Mouse (Mus musculus): ENCODE data around the gene Mfsd12.

Mfsd12 gene

DNA sequence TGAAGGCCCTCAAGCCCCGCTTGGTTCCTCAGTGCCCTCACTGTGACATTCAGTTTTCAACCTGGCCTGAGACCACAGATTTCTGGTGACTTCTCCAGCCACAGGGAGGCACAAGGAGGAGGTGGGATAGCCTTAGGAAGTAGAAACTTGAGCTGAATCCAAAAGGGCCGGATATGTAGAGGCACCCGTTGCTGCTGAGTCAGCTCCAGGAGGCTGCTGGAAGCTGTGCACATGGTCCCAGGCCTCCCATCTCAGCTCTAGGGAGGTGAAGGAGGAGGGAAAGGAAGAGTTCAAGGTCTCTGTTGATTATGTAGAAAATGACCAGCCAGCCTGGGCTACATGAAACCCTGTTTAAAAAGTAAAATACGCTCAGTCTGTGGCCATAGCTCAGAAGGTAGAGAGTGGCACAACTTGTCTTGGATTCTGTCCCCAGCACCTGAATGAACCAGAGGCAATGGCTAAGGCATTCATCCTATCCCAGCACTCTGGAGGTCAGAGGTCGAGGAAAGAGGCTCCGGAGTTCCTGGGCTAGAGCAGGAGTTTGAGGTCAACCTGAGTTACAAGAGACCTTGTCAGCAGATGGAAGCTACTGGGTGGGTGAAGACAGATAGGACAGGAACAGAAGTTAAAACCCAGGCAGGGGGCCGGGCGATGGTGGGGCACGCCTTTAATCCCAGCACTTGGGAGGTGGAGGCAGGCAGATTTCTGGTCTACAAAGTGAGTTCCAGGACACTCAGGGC is 2.4 kb upstream of the Mfsd12 start:
- DNase-seq (ENCODE audit: extremely low read depth, low read depth) = no peak

DNA sequence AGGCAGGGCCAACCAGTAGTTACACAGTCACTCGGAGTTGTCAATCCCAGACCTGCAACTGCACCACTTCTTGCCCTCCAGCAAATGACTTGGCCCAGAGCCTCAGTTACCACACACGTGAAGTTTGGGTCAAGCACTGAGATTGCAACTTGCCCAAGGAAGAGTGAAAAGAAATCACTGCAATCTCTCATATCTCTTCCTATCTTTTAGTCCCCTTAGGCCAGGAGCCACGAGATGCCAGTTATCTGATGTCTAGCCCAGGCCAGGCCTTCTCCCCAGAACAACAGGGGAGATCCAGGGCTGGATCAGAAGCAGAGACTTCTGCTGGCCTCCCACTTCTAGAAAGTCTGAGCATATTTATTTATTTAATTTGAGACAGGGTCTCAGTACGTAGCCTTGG is 1.8 kb upstream of the Mfsd12 start:
- no peak for DNase-seq (ENCODE audit: extremely low read depth, low read depth)

DNA sequence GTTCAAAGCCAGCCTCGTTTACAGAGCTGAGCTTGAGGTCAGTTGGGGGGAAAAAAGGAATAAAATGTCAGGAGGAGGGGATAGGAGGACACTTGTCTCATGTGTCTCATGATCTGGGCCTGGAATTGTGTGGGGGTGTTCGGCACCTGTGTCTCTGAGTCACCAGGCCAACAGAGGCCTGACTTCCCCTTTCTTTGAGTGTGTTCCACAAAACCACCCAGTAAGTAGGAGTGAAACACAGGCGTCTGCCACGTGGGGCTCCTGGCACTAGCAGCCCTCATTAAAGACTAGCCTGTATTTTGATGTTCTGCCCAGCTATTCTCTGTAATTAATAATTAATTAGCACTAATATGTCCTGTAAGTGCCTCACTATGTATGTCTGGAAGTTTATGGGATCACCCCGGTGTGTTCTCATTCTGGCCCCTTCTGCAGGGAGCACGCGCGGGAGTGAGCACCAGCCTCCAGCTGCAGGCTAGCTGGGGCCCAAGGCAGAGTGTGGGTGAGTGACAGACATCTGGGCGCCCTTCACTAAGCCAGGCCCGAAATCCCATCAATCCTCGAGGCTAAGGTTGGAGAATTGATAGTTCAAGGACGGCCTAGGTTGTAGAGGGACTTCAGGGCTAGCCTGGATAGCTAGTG is 820 bp upstream of the Mfsd12 start:
- DNase-seq (ENCODE audit: extremely low read depth, low read depth) = peak; percentile 88

DNA sequence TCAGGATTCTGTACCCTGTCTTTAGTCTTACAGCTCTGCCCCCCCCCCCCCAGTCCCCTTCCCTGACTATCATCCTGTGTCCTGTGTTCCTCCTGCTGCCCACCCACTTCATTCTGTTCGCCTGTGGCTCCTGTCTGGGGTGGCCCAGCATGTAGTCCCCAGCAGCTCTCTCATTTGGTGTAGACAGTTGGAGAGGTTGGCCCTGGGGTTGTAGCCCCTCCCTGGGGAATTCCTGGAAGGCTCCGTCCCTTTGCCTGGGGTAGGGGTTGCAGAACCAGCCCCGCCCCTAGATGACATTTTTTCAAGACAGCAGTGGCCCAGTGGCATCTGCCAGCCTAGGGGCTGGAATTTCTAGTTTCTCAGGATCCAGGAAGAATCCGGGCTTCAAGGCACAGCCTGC is 918 bp downstream of the Mfsd12 start:
- DNase-seq (ENCODE audit: extremely low read depth, low read depth) = no peak

DNA sequence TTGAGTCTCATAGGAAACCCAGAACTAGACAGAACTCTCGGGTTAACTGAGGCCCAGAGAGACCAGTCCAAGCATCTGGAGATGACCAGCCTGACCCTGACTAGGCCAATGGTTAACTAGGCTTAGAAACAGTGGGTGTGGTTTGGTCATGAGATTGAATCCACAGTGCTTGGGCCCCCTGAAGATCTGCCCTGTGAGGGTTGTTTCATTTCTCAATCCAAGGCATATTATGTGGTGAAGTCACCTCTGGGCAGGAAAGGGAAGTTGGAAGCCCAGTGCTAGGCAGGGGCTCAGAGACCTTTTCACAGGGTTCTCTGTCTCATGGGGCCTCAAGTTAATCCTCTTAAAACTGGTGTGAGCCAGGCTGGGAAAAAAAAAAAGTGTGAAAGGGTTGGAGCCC is 1.6 kb downstream of the Mfsd12 start:
- DNase-seq (ENCODE audit: extremely low read depth, low read depth) = no peak

GRCm38 (mm10) chr10:81360721-81361120 is 3.4 kb downstream of the Mfsd12 start:
- no peak for DNase-seq (ENCODE audit: extremely low read depth, low read depth)

DNA sequence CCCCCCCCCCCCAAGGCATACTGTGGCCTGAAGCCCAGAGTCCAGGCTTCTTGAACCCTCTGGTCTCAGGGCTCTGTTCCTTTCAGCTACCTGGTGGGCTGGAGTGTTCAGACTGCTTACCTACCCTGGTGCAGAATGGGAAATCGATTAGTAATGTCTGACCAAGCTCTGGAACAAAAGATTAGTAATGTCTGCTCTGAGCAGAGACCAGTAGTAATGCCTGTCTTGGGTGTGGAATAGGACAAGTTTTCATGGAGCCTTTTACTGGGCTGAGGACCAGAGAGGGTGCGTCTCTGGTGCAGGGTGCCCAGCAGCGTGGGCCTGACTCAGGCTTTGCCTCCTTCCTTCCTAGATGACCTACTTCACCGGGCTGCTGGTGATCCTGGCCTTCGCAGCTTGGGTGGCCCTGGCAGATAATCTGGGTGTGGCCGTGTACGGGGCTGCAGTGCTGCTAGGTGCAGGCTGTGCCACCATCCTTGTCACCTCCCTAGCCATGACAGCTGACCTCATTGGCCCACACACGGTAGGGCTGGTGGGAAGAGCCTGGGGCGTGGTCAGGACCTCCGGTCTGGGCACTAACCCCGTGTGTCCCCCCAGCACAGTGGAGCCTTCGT is 5.2 kb downstream of the Mfsd12 start:
- no peak for DNase-seq (ENCODE audit: extremely low read depth, low read depth)

- DNase-seq (ENCODE audit: extremely low read depth, low read depth) = no peak
Measured at GRCm38 (mm10) chr10:81363436-81364346, 6.4 kb downstream of the Mfsd12 start.

- no peak for DNase-seq (ENCODE audit: extremely low read depth, low read depth)
Measured at GRCm38 (mm10) chr10:81364666-81365065, 7.4 kb downstream of the Mfsd12 start.

DNA sequence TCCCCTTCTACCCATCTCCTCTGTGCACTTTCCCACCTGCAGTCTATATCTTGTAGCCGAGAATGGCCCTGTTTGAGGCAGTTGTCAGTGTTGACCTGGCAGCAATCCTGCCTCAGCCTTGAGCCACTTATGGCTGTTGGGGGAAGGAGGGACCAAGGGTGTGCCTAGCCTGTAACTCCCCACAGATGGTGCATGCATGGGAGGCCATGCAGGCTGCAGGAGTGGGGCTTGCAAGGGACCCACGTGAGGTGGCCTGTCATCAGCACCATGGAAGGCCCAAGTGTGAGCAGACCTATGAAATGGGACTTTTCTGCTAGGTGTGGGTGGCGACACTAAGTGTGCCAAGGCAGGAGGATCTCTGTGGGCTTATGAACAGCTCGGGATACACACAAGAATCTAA is 7.8 kb downstream of the Mfsd12 start:
- DNase-seq (ENCODE audit: extremely low read depth, low read depth) = no peak

GRCm38 (mm10) chr10:81365672-81366476 is 8.6 kb downstream of the Mfsd12 start, which contains the start of gene 4930404N11Rik:
TSS of gene 4930404N11Rik (minus strand) at chr10:81365816.
- no peak for DNase-seq (ENCODE audit: extremely low read depth, low read depth)

- no peak for DNase-seq (ENCODE audit: extremely low read depth, low read depth)
Measured at GRCm38 (mm10) chr10:81366477-81367206, 9.4 kb downstream of the Mfsd12 start.

GRCm38 (mm10) chr10:81367207-81367495 is 9.9 kb downstream of the Mfsd12 start:
- DNase-seq (ENCODE audit: extremely low read depth, low read depth) = no peak

GRCm38 (mm10) chr10:81375322-81375721 is 18.0 kb downstream of the Mfsd12 start:
- no peak for DNase-seq (ENCODE audit: extremely low read depth, low read depth)

- no peak for DNase-seq (ENCODE audit: extremely low read depth, low read depth)
Measured at GRCm38 (mm10) chr10:81376561-81377361, 19.5 kb downstream of the Mfsd12 start.

- no peak for DNase-seq (ENCODE audit: extremely low read depth, low read depth)
Measured at GRCm38 (mm10) chr10:81377362-81377664, 20.0 kb downstream of the Mfsd12 start.

DNA sequence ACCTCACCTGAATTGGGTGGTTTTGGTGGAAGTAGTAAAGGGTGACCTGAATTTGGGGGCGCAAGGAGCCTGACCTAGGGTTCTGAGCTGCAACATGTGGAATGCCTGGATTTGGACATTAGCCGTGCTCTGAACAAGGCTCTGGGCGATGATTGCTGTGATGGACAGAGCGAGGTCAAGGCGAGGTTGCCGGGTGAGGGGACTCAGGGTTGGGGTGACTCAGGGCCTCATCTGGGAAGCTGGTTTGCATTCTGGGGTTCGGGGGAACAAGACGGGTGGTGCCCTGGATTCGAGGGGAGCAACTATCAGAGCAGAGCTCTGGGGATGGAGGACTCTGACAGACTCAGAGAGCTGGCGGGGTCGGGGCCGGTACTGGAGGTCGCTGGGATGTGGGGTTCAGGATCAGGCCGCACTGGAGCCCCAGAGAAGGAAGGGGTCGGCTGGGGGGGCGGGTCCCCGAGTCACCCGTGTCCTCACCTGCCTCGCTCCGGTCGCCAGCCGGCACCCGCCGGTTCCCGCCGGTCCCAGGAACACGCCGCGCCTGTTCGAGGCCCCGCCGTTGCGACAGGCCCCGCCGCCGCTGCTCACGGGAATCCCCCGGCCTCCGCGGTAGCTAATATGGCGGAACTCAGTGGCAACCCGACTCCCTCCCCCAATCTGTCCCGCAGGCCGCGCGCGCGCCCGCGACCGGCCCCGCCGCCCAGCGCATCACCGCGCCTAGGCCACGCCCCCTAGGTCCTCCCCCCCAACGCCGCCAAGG is 20.7 kb downstream of the Mfsd12 start, which contains the start of gene Fzr1:
Gene Fzr1 (minus strand): TSS at position 724 of the 760 bp plus-strand sequence.
- no peak for DNase-seq (ENCODE audit: extremely low read depth, low read depth)

DNA sequence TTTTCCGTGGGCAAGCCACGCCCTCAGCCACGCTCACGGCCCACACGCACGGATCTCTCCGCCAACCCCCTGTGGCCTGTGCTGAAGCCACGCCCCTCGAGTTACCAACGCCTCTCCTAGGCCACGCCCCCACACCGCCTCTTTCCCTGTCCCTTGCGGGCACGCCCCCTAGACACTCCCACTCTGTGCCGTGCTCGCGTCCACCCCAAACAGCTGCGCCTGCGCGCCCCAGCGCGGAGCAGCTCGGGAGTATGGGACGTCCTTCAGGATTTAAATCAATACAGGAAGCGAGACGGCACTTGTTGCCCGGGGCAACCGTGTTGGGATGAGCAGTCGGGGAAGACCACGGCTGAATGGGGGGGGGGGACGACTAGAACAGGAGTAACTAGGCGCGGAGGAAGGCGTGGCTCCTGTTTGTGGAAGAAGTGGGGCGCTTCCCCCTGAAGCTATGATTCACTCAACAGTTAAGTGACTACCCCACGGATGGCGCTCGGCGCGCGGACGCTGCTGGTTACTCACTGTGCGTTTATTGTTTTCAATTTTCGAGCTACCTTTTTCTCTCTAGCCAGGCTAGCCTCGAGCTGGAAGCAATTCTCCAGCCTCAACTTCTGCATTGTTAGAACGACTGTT is 21.4 kb downstream of the Mfsd12 start:
- DNase-seq (ENCODE audit: extremely low read depth, low read depth) = peak; percentile 96

Measured in MEL-GATA-1-ER (cell line).